ENCODE assay signal across 8 mouse cellular contexts in genomic region chr14:119138786-119139100, GRCm38 (mm10). TPM values are rescaled to one million over a fixed set of nuclear protein-coding genes. Genes with fewer than 3 reads are reported as not detected.
DNase-seq lines count a peak whose midpoint lies in the region; ATAC-seq and TF ChIP-seq lines count a peak whose summit lies in the region.

No protein-coding gene starts in this region.

- no peak overlapping the region for H3K27ac ChIP-seq in forebrain, postnatal 0 days (ENCODE audit: low read depth, low read length)
- no peak overlapping the region for H3K27ac ChIP-seq in liver, embryonic 15.5 days (replicated peaks)
- no peak overlapping the region for H3K27ac ChIP-seq in stomach, postnatal 0 days (replicated peaks)

- no peak for TF ChIP-seq CTCF in forebrain, postnatal 0 days (IDR thresholded peaks at IDR 0.05; ENCODE audit: low read depth)
- TF ChIP-seq CTCF in stomach, postnatal 0 days (IDR thresholded peaks at IDR 0.05; ENCODE audit: low read depth): no peak

- peak; percentile 22 for DNase-seq in adrenal gland, postnatal 25 days
- DNase-seq in adrenal gland, postnatal 4 days (ENCODE audit: low spot score in 2 of 2): no peak
- peak; percentile 5 for DNase-seq in ovary, postnatal 36 days (ENCODE audit: low spot score)
- DNase-seq in ovary, postnatal 10 days (ENCODE audit: low spot score): no peak
- DNase-seq in forebrain, postnatal 0 days: no peak
- peak; percentile 29 for DNase-seq in stomach, postnatal 0 days (ENCODE audit: low spot score)
- DNase-seq in B cell, adult 2 months: no peak

- peak overlapping the region; percentile 90 for H3K4me2 ChIP-seq in forebrain, postnatal 0 days (ENCODE audit: low read depth)
- H3K4me2 ChIP-seq in liver, embryonic 15.5 days: peak overlapping the region; percentile 66
- H3K4me2 ChIP-seq in stomach, postnatal 0 days (replicated peaks; ENCODE audit: low read depth): peak overlapping the region; percentile 99

- no peak for ATAC-seq in forebrain, postnatal 0 days
- ATAC-seq in liver, embryonic 15.5 days (ENCODE audit: insufficient read depth): no peak
- no peak for ATAC-seq in stomach, postnatal 0 days (ENCODE audit: low FRiP score, low TSS enrichment)

- no peak for TF ChIP-seq EP300 in stomach, postnatal 0 days (optimal IDR thresholded peaks at IDR 0.05)

- H3K36me3 ChIP-seq in forebrain, postnatal 0 days (ENCODE audit: insufficient read depth): no peaks in the 10 kb centered on the region
- no peaks in the 10 kb centered on the region for H3K36me3 ChIP-seq in liver, embryonic 15.5 days (replicated peaks)
- no peaks in the 10 kb centered on the region for H3K36me3 ChIP-seq in stomach, postnatal 0 days (ENCODE audit: control insufficient read depth, insufficient read depth, low read length)

- H3K27me3 ChIP-seq in forebrain, postnatal 0 days (ENCODE audit: insufficient read depth, low read length): no peaks in the 10 kb centered on the region
- peaks cover 67% of the 10 kb centered on the region for H3K27me3 ChIP-seq in liver, embryonic 15.5 days
- peaks cover 5% of the 10 kb centered on the region; the same call in 1 of the 2 replicates for H3K27me3 ChIP-seq in stomach, postnatal 0 days (ENCODE audit: control insufficient read depth, insufficient read depth, low read length)

- peaks cover 6% of the 10 kb centered on the region; the same call in 1 of the 2 replicates for H3K4me1 ChIP-seq in forebrain, postnatal 0 days (ENCODE audit: insufficient read depth)
- peaks cover 5% of the 10 kb centered on the region; the same call in 1 of the 2 replicates for H3K4me1 ChIP-seq in liver, embryonic 15.5 days (replicated peaks)
- no peaks in the 10 kb centered on the region; the same call in 1 of the 2 replicates for H3K4me1 ChIP-seq in stomach, postnatal 0 days (replicated peaks; ENCODE audit: control insufficient read depth, insufficient read depth)

- 1% methylated on average over 20 of the region's 20 CpGs for WGBS in forebrain, postnatal 0 days
- WGBS in liver, embryonic 15.5 days (ENCODE audit: insufficient replicate concordance): 3% methylated on average over 20 of the region's 20 CpGs
- WGBS in stomach, postnatal 0 days: 2% methylated on average over 20 of the region's 20 CpGs

- H3K9me3 ChIP-seq in forebrain, postnatal 0 days (ENCODE audit: low read length): no peaks in the 10 kb centered on the region
- H3K9me3 ChIP-seq in liver, embryonic 15.5 days (replicated peaks): no peaks in the 10 kb centered on the region
- no peaks in the 10 kb centered on the region for H3K9me3 ChIP-seq in stomach, postnatal 0 days (ENCODE audit: control insufficient read depth, low read length)

- peak overlapping the region; percentile 67 for H3K4me3 ChIP-seq in forebrain, postnatal 0 days (ENCODE audit: low read depth, low read length)
- peak overlapping the region; percentile 49 for H3K4me3 ChIP-seq in liver, embryonic 15.5 days (replicated peaks)
- peak overlapping the region; percentile 62 for H3K4me3 ChIP-seq in stomach, postnatal 0 days (ENCODE audit: low read depth, low read length)

- peak overlapping the region; percentile 60 for H3K9ac ChIP-seq in forebrain, postnatal 0 days
- H3K9ac ChIP-seq in liver, embryonic 15.5 days: no peak overlapping the region
- 0 out of 2 replicates have a peak overlapping the region, but pooled peaks have one; percentile 23 for H3K9ac ChIP-seq in stomach, postnatal 0 days (ENCODE audit: low read length)

RNA-seq across cellular contexts. Expression of gene Hs6st3, which starts 0.6 kb away (rescaled TPM):
- 2.2 and 3.2 TPM in 2 replicates for total RNA-seq in adrenal gland, postnatal 25 days (2021)
- 1 to 10 TPM; 3.2 to 3.3 TPM for total RNA-seq in adrenal gland, postnatal 4 days (2021)
- 21.7 and 23.4 TPM in 2 replicates for total RNA-seq in forebrain, postnatal 0 days (2014; rRNA removed)
- 1.3 and 2.4 TPM in 2 replicates for polyA plus RNA-seq in forebrain, postnatal 0 days (2015; fragmentation: Nextera tagmentation; extraction: Ambion mirVana)
- polyA plus RNA-seq in liver, embryonic 15.5 days (2015; fragmentation: Nextera tagmentation; extraction: Ambion mirVana): not detected in 2 replicates
- 0.11 TPM in 1 of 2 replicates, not detected in the other for polyA plus RNA-seq in stomach, postnatal 0 days (2015; fragmentation: Nextera tagmentation; extraction: Ambion mirVana)

RNA-seq across cellular contexts. Expression of gene Uggt2, which starts 39.5 kb away (rescaled TPM):
- 12.1 and 15.4 TPM in 2 replicates for total RNA-seq in adrenal gland, postnatal 25 days (2021)
- total RNA-seq in adrenal gland, postnatal 4 days (2021): 10 to 100 TPM; 17.2 to 18.8 TPM
- total RNA-seq in forebrain, postnatal 0 days (2014; rRNA removed): 20.3 and 22.0 TPM in 2 replicates
- polyA plus RNA-seq in forebrain, postnatal 0 days (2015; fragmentation: Nextera tagmentation; extraction: Ambion mirVana): 3.1 and 6.9 TPM in 2 replicates
- polyA plus RNA-seq in liver, embryonic 15.5 days (2015; fragmentation: Nextera tagmentation; extraction: Ambion mirVana): 1.0 and 1.7 TPM in 2 replicates
- polyA plus RNA-seq in stomach, postnatal 0 days (2015; fragmentation: Nextera tagmentation; extraction: Ambion mirVana): 2.7 and 3.2 TPM in 2 replicates

Comparison
In these comparisons a context has a peak if more than half of its experiments do, and no peak if none do; other contexts are left out.
1. DNase-seq: peak in adrenal gland, postnatal 25 days (single experiment), ovary, postnatal 36 days (single experiment) and stomach, postnatal 0 days (single experiment); none in adrenal gland, postnatal 4 days (0 of 2), ovary, postnatal 10 days (single experiment), forebrain, postnatal 0 days (single experiment) and B cell, adult 2 months (0 of 2).
2. Peak in every context shown above with its lines, with median percentiles within 50 percentile points of each other: H3K4me2 ChIP-seq and H3K4me3 ChIP-seq.